Mouse (Mus musculus) kidney, adult 8-10 months (tissue): ENCODE data around the gene Atp11a.

ENCODE experiments used
- DNase-seq, 2 experiments: peaks; one replicate each; pipeline ENCODE4 v3.0.0; 2022

Gene Atp11a

GRCm38 (mm10) chr8:12772319-12772718 is 15.5 kb downstream of the Atp11a start:
- DNase-seq: no peak

- DNase-seq: peak in 1 of 2 experiments; percentile 50
Observed at GRCm38 (mm10) chr8:12773914-12774313, 17.1 kb downstream of the Atp11a start.

- no peak for DNase-seq
Observed at GRCm38 (mm10) chr8:12774872-12775298, 18.1 kb downstream of the Atp11a start.

GRCm38 (mm10) chr8:12775302-12775975 is 18.6 kb downstream of the Atp11a start:
- DNase-seq: no peak

- DNase-seq: no peak
Observed at GRCm38 (mm10) chr8:12776166-12776565, 19.4 kb downstream of the Atp11a start.

- no peak for DNase-seq
Observed at GRCm38 (mm10) chr8:12777171-12777570, 20.4 kb downstream of the Atp11a start.

GRCm38 (mm10) chr8:12779541-12779940 is 22.7 kb downstream of the Atp11a start:
- DNase-seq: no peak

GRCm38 (mm10) chr8:12785508-12785907 is 28.7 kb downstream of the Atp11a start:
- no peak for DNase-seq

- no peak for DNase-seq
Observed at GRCm38 (mm10) chr8:12786261-12786957, 29.6 kb downstream of the Atp11a start.

GRCm38 (mm10) chr8:12786958-12787301 is 30.1 kb downstream of the Atp11a start:
- no peak for DNase-seq

GRCm38 (mm10) chr8:12787427-12787826 is 30.6 kb downstream of the Atp11a start:
- DNase-seq: no peak

GRCm38 (mm10) chr8:12788695-12789094 is 31.9 kb downstream of the Atp11a start:
- DNase-seq: peak in 1 of 2 experiments; percentile 20

- DNase-seq: no peak
Observed at GRCm38 (mm10) chr8:12795011-12795671, 38.3 kb downstream of the Atp11a start.

GRCm38 (mm10) chr8:12799099-12799498 is 42.3 kb downstream of the Atp11a start:
- peak; percentile 43 to 51 for DNase-seq

- no peak for DNase-seq
Observed at GRCm38 (mm10) chr8:12799832-12800231, 43.0 kb downstream of the Atp11a start.

- peak; percentile 57 to 64 for DNase-seq
Observed at GRCm38 (mm10) chr8:12800246-12800645, 43.4 kb downstream of the Atp11a start.

GRCm38 (mm10) chr8:12801586-12801985 is 44.8 kb downstream of the Atp11a start:
- DNase-seq: no peak

GRCm38 (mm10) chr8:12803121-12803520 is 46.3 kb downstream of the Atp11a start:
- no peak for DNase-seq

GRCm38 (mm10) chr8:12804909-12805308 is 48.1 kb downstream of the Atp11a start:
- peak; percentile 46 to 51 for DNase-seq

- no peak for DNase-seq
Observed at GRCm38 (mm10) chr8:12805569-12805968, 48.8 kb downstream of the Atp11a start.

- no peak for DNase-seq
Observed at GRCm38 (mm10) chr8:12808018-12808417, 51.2 kb downstream of the Atp11a start.

GRCm38 (mm10) chr8:12809516-12809915 is 52.7 kb downstream of the Atp11a start:
- DNase-seq: no peak

- DNase-seq: no peak
Observed at GRCm38 (mm10) chr8:12811231-12811630, 54.4 kb downstream of the Atp11a start.

- DNase-seq: no peak
Observed at GRCm38 (mm10) chr8:12816412-12816811, 59.6 kb downstream of the Atp11a start.
